Mouse (Mus musculus) heart, embryonic 14.5 days (tissue): ENCODE data around the gene Ubxn1. TPM values are rescaled to one million over a fixed set of nuclear protein-coding genes. Genes with fewer than 3 reads are reported as not detected.

Source experiments
- ATAC-seq: fragments of 200-750 bp; cut with Nextera tagmentation; 2 replicates; pipeline ENCODE4 v1.8.0; 2017; ENCODE audit warnings: low read depth, moderate TSS enrichment; ENCODE audit not compliant: insufficient number of reproducible peaks, insufficient read depth, low FRiP score
- H3K27ac ChIP-seq, 2 experiments: fragments of 200-500 bp in 1 of 2; fragments of 300-500 bp in 1 of 2; sonication (generic) in 1 of 2; replicated peaks in 1 of 2; 2 replicates each; pipeline ENCODE4 v1.5.1; 2012 to 2014; ENCODE audit warnings: low read depth in 2 of 2, low read length in 2 of 2, control low read depth in 1 of 2, mild to moderate bottlenecking in 1 of 2, mixed read lengths in 1 of 2; ENCODE audit not compliant: control insufficient read depth in 1 of 2, insufficient read depth in 1 of 2
- H3K27me3 ChIP-seq: fragments of 300-500 bp; sonication (generic); 2 replicates; pipeline ENCODE4 v1.6.1; 2014; ENCODE audit warnings: mild to moderate bottlenecking, low read length, control low read depth; ENCODE audit not compliant: control insufficient read depth, insufficient read depth
- H3K36me3 ChIP-seq: fragments of 300-500 bp; sonication (generic); 2 replicates; pipeline ENCODE4 v1.6.1; 2014; ENCODE audit warnings: mild to moderate bottlenecking, control low read depth, low read length, mixed read lengths; ENCODE audit not compliant: control insufficient read depth, insufficient read depth
- H3K4me1 ChIP-seq, 2 experiments: fragments of 200-500 bp in 1 of 2; fragments of 300-500 bp in 1 of 2; sonication (generic) in 1 of 2; 2 replicates each; pipeline ENCODE4 v1.6.1; 2012 to 2014; ENCODE audit warnings: low read length in 2 of 2, control low read depth in 1 of 2, mixed read lengths in 1 of 2; ENCODE audit not compliant: control insufficient read depth in 2 of 2, insufficient read depth in 2 of 2
- H3K4me2 ChIP-seq: fragments of 300-500 bp; sonication (generic); 2 replicates; pipeline ENCODE4 v1.6.1; 2014; ENCODE audit warnings: mild to moderate bottlenecking, low read length
- H3K4me3 ChIP-seq, 2 experiments: fragments of 200-500 bp in 1 of 2; fragments of 300-500 bp in 1 of 2; sonication (generic) in 1 of 2; 2 replicates each; pipeline ENCODE4 v1.5.1; 2012 to 2014; ENCODE audit warnings: low read length in 2 of 2, mild to moderate bottlenecking in 2 of 2, control low read depth in 1 of 2, low read depth in 1 of 2, moderate library complexity in 1 of 2; ENCODE audit not compliant: control insufficient read depth in 1 of 2, insufficient read depth in 1 of 2
- H3K9ac ChIP-seq: fragments of 300-500 bp; sonication (generic); 2 replicates; pipeline ENCODE4 v1.6.1; 2014; ENCODE audit warnings: mild to moderate bottlenecking, low read length
- H3K9me3 ChIP-seq: fragments of 300-500 bp; sonication (generic); 2 replicates; pipeline ENCODE4 v1.6.1; 2016; ENCODE audit warnings: low read length, control low read depth; ENCODE audit not compliant: control insufficient read depth
- WGBS: fragments of 180-500 bp; shearing (Covaris S2); extraction: QIAGEN DNeasy Blood & Tissue Kit; methylation state at CpG from one replicate; pipeline ENCODE4 v1.1.7; 2014; 5-methylcytosine and 5-hydroxymethylcytosine counted together
- microRNA-seq: library from miRNA; unstranded; fragments of <30 nt; microRNA quantifications from one replicate; pipeline ENCODE4, GENCODE M21; 2016
- polyA plus RNA-seq: library from polyadenylated mRNA; unstranded; fragments of >200 nt; fragmentation: Nextera tagmentation; extraction: Ambion mirVana; gene quantifications from 2 replicates; pipeline ENCODE4 v1.2.1, GENCODE M21; 2014

Ubxn1 gene
- polyA plus RNA-seq, 1 experiment from 2014 or later: 118 TPM

- 80% methylated on average over 9 of the region's 9 CpGs for WGBS
- Histone ChIP-seq H3K4me1 (peaks cover 2 to 9% of the 10 kb centered on the region in 2 experiments; a peak in 3 of 4 replicates), H3K9me3 (no peaks in the 10 kb centered on the region), H3K9ac (no peak overlapping the region), H3K4me3 (no peak overlapping the region), H3K27ac (no peak overlapping the region), H3K4me2 (peak overlapping the region; percentile 89), H3K27me3 (no peaks in the 10 kb centered on the region), H3K36me3 (peaks cover 41% of the 10 kb centered on the region)
- no peak for ATAC-seq
Measured at GRCm38 (mm10) chr19:8921741-8922140, 50.4 kb downstream of the Ubxn1 start.

Small RNA genes within 50 kb of the gene (microRNA-seq; reads per million reads assigned to microRNA genes)
- gene Mir5136: not detected

Other genes starting within 250 kb of the Ubxn1 start
- gene Chrm1, start 207.7 kb upstream of the Ubxn1 start, polyA plus RNA-seq: 0.12 TPM in 1 of 2 replicates, not detected in the other
- gene Slc3a2, start 148.1 kb upstream of the Ubxn1 start, polyA plus RNA-seq: 62.2 and 65.7 TPM in 2 replicates
- 49.7 and 50.5 TPM in 2 replicates for gene Wdr74, start 135.7 kb upstream of the Ubxn1 start, polyA plus RNA-seq
- gene 1700092M07Rik, start 130.8 kb upstream of the Ubxn1 start, polyA plus RNA-seq: 1.2 TPM in 1 of 2 replicates, not detected in the other
- 81.4 and 83.5 TPM in 2 replicates for gene Stx5a, start 130.1 kb upstream of the Ubxn1 start, polyA plus RNA-seq
- gene Nxf1, start 114.4 kb upstream of the Ubxn1 start, polyA plus RNA-seq: 101 and 105 TPM in 2 replicates
- gene Tmem223, start 100.5 kb upstream of the Ubxn1 start, polyA plus RNA-seq: 167 and 196 TPM in 2 replicates
- gene Tmem179b, start 97.0 kb upstream of the Ubxn1 start, polyA plus RNA-seq: 59.0 and 69.7 TPM in 2 replicates
- 10.8 and 10.9 TPM in 2 replicates for gene Taf6l, start 85.1 kb upstream of the Ubxn1 start, polyA plus RNA-seq
- 128 and 146 TPM in 2 replicates for gene Polr2g, start 72.9 kb upstream of the Ubxn1 start, polyA plus RNA-seq
- 3.0 and 3.2 TPM in 2 replicates for gene Zbtb3, start 68.9 kb upstream of the Ubxn1 start, polyA plus RNA-seq
- gene Ttc9c, start 52.2 kb upstream of the Ubxn1 start, polyA plus RNA-seq: 27.7 and 31.8 TPM in 2 replicates
- 3.9 and 5.0 TPM in 2 replicates for gene Hnrnpul2, start 51.5 kb upstream of the Ubxn1 start, polyA plus RNA-seq
- 0.43 TPM in 1 of 2 replicates, not detected in the other for gene AC129217.1, start 41.7 kb upstream of the Ubxn1 start, polyA plus RNA-seq
- 40.6 and 45.0 TPM in 2 replicates for gene Bscl2, start 34.0 kb upstream of the Ubxn1 start, polyA plus RNA-seq
- 1.0 and 2.3 TPM in 2 replicates for gene Gng3, start 32.3 kb upstream of the Ubxn1 start, polyA plus RNA-seq
- 1.2 and 1.3 TPM in 2 replicates for gene Lrrn4cl, start 20.7 kb upstream of the Ubxn1 start, polyA plus RNA-seq
- gene Uqcc3, start 9.4 kb downstream of the Ubxn1 start, polyA plus RNA-seq: 67.4 and 78.2 TPM in 2 replicates
- 48.3 and 51.5 TPM in 2 replicates for gene Lbhd1, start 12.2 kb downstream of the Ubxn1 start, polyA plus RNA-seq
- not detected in 2 replicates for gene Gm49403, start 12.4 kb downstream of the Ubxn1 start, polyA plus RNA-seq
- 53.7 and 55.8 TPM in 2 replicates for gene 1810009A15Rik, start 17.4 kb downstream of the Ubxn1 start, polyA plus RNA-seq
- not detected in 2 replicates for gene Gm49416, start 17.4 kb downstream of the Ubxn1 start, polyA plus RNA-seq
- gene Ints5, start 21.5 kb downstream of the Ubxn1 start, polyA plus RNA-seq: 18.2 TPM in 2 replicates
- 48.0 and 54.6 TPM in 2 replicates for gene Ganab, start 26.6 kb downstream of the Ubxn1 start, polyA plus RNA-seq
- gene B3gat3, start 48.9 kb downstream of the Ubxn1 start, polyA plus RNA-seq: 27.8 and 34.2 TPM in 2 replicates
- gene Rom1, start 57.9 kb downstream of the Ubxn1 start, polyA plus RNA-seq: 0.94 and 1.6 TPM in 2 replicates
- gene Eml3, start 58.1 kb downstream of the Ubxn1 start, polyA plus RNA-seq: 9.0 TPM in 2 replicates
- gene Mta2, start 70.4 kb downstream of the Ubxn1 start, polyA plus RNA-seq: 19.8 and 26.5 TPM in 2 replicates
- gene Tut1, start 82.4 kb downstream of the Ubxn1 start, polyA plus RNA-seq: 14.5 and 15.6 TPM in 2 replicates
- gene Eef1g, start 95.5 kb downstream of the Ubxn1 start, polyA plus RNA-seq: 234 and 253 TPM in 2 replicates
- gene Ahnak, start 117.8 kb downstream of the Ubxn1 start, polyA plus RNA-seq: 29.4 and 30.6 TPM in 2 replicates
- gene Scgb1a1, start 216.5 kb downstream of the Ubxn1 start, polyA plus RNA-seq: not detected in 2 replicates